Mouse (Mus musculus) monocyte, adult 5-6 weeks (primary cell): ENCODE measurements around the gene Robo1. TPM values are rescaled to one million over a fixed set of nuclear protein-coding genes. Genes with fewer than 3 reads are reported as not detected.

Source experiments
- ATAC-seq: fragments of 153-309, 156-312 bp; replicated peaks from 2 replicates; pipeline ENCODE4 v1.8.0; 2017; ENCODE audit warnings: mild to moderate bottlenecking; ENCODE audit not compliant: low TSS enrichment, insufficient number of reproducible peaks, severe bottlenecking, poor library complexity, low FRiP score
- total RNA-seq: library from RNA; stranded (forward); fragments of 200-1000, 200-491, 200-594 nt; gene quantifications from 3 replicates; pipeline ENCODE4 v1.2.3, GENCODE M21; 2017

Gene Robo1
- total RNA-seq, 1 experiment from 2014 or later: not detected

DNA sequence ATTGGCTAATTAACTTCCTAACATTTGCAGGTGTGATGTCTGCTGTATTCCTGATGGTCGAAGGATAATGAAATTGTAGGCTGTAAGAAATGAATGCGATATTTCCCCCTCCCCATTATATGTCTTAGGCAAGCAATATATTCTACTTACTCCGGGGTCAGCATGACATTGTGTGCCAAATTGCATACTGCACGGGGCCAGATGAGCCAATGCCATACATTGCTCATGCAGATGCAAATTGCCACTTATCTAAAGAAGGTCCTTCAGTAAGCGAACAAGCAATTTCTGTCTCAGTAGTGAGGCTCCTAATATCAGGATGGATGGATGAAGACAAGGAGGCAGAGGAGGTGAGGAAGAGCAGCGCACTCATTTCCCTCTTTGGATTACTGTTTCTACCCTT is 474.1 kb downstream of the Robo1 start:
- no peak for ATAC-seq

- no peak for ATAC-seq
Observed at GRCm38 (mm10) chr16:72786079-72786478, 478.0 kb downstream of the Robo1 start.

DNA sequence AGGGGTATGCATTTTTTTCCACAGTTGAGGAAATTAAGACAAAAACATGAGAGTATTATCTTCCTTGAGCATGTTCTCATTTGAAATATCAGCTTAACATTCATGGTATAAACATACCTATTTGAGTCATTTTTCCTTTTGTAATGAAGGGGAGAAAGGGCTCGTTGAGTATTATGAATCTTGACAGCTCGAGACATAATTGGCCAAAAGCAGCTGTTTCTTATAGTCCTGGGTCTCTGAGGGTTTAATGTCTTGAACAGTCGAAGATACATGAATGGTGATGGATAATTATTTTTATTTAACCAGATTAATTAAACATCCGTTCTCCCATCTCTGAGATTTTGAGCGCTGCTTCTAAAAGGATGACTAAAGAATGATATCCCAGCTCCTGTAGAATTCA is 478.5 kb downstream of the Robo1 start:
- ATAC-seq: no peak

DNA sequence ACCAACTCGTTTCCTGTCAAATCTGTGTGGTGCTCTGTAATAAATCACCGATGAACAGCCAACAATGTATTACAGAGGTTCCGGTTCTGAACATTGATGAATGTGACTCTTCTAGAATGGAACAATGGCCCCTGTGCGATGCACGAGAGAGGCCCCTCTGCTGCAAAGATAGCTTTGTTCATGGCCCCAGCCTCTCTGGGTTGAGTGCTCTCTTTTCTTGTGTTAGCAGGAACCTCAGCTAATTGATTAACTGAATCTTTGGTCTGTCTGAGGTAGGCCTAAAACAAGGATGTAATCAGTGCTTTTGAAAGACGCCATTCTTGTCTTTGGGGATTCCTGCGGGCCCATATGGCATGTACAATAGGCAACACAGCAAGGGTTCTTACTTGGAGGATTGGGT is 479.9 kb downstream of the Robo1 start:
- ATAC-seq: no peak

DNA sequence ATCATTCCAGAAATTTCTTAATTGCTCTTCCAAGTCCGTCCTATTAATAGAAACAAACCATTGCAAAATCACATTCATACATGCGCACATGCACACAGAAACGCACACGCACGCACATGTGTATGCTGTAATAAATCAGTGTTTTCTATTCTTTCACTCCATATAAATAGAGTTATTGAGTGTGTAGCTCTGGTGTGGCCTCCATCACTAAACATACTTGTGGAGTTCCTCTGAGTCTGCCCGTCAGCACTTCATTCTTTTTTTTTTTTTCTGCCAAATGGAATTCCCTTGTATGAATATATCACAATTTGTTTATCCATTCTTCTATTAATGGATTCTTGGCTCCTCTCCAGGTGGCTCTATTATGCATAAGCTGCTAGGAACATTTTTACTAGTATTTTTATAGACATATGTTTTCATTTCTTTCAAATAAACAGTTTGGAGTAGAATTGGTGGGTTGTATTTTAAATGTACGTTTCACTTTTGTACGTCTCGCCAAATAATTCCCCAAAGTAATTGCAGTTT is 483.1 kb downstream of the Robo1 start:
- no peak for ATAC-seq

DNA sequence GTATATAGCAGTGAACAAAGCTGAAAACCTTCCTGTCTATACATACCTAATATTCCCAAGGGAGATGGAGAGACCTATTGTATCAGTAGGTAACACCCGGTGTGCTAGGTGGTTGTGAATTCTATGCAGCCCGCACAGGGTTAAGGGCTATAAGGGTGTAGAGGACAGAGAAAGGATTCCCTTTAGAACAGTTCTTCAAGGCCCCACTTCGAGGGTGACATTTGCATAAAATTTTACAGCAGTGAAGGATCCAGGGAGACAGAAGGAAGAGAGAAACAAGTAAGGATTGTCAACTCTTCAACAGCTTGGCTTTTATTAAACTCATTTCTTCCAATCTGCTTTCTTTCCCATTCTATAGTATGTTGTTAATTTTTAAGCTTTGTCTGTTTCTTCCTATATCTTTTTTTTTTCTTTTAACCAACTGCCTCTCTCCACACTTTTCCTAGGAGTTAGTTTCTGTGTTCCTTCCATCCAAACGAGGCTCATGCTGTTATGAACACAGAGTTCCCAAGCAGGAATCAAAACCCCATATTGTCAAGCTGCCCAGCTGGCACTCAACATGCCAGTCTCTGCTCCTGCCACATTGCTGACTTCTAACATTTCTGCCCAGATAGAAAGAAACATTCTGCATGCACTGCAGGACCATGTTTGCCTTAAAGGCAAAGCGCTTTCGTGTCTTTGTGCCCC is 486.7 kb downstream of the Robo1 start:
- ATAC-seq: no peak

GRCm38 (mm10) chr16:72795379-72795712 is 487.2 kb downstream of the Robo1 start:
- no peak for ATAC-seq

- ATAC-seq: no peak
Observed at GRCm38 (mm10) chr16:72798405-72798949, 490.4 kb downstream of the Robo1 start.

DNA sequence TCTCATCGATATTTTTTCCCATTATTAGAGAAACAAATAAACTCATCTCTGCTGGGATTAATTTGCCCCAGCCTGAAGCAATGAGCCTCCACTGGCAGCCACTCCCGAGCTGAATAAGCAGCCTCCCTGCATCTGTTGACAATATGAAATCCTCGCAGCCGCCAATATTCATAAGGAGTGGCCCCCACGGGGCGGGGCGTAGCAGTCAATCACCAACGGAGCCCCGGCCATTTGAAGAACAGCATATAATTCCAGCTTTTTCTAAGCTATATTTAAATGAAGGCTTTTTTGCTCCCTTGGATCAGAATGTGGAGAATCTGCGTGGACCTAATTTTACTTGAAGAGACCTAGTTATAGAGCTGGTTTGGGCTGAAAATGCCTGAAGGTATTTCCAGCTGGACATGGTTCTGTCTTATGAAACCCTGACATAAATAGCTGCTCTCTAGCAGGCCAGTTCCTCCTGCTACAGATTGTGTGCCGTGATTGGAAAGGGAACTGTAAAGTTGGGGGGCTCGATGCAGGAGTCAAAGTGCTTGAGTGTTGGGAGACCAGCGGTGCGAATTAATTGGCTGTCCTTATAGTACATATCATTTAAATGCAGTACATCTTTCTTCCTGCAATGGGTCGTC is 492.1 kb downstream of the Robo1 start:
- no peak for ATAC-seq

GRCm38 (mm10) chr16:72800788-72801187 is 492.7 kb downstream of the Robo1 start:
- ATAC-seq: no peak

- ATAC-seq: no peak
Observed at GRCm38 (mm10) chr16:72808351-72808750, 500.2 kb downstream of the Robo1 start.

DNA sequence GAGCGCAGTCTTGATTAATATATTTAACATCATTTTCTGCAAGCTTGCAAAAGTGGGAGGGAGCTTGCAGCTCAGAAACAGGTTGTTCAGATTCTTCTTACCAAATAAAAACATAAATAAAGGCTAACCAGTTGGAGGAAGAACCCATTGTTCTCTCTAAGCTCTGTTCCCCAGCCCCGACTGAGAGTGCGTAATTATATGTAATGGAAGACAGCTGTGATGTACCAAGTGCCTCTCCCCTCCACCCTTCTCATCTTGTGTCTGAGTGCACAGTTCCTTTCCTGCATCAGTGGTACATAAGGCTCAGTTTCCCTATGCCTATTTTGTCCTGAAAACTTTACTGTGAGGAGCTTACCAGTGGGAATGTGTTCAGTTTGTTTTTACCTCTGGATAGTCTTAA is 502.8 kb downstream of the Robo1 start:
- ATAC-seq: no peak

GRCm38 (mm10) chr16:72811494-72811893 is 503.4 kb downstream of the Robo1 start:
- no peak for ATAC-seq

DNA sequence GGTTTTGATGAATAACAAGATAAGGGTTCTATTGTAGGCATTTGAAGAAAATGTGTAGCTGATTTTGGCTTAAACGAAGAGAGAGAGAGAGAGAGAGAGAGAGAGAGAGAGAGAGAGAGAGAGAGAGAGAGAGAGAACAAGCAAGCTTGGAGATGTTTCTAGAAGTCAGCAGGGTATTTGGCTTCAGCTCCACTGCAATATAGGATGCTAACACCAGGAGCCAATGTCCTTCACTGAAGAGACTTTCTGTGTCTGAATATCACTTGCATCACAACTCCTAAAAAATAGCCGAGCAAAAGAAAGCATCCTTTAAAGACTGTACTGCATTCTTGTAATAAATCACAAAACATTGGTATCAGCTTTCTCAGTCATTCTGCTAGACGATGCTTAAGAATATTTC is 503.8 kb downstream of the Robo1 start:
- ATAC-seq: no peak

DNA sequence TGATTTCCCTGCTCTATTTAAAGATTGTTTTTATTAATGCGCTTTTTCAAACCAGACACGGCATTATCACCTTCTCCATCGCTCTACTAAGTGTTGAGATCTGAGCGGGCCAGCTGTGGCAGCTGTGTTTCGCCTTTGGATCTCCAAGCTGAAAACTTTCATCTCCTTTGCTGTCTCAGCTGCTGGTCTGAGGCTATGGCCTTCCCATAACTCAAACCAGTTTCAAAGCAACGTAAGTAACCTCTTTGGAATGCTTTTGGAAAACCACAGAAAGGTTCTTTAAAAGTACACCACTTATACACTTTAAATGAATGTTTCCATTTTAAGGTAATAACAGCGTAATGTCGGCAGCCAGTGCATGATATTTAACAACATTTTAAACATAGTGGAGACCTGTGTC is 520.3 kb downstream of the Robo1 start:
- ATAC-seq: no peak

DNA sequence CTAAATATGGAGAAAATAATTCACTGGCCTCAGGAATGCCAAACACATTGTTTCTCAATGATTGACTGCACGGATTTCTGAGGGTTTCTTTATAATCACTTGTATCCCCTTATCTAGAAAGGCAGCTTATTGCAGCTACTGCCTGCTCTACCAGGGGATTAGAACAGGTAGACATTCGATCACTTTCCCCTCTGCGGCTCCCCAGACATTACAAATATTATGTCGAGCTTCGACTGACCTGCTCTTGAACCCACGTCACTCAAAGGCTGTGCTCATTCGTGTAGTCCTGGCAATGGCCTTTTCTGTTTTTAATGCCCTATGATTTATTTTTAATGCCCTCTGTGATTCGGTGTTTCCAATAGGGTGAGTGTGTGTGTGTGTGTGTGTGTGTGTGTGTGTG is 521.4 kb downstream of the Robo1 start:
- ATAC-seq: no peak

DNA sequence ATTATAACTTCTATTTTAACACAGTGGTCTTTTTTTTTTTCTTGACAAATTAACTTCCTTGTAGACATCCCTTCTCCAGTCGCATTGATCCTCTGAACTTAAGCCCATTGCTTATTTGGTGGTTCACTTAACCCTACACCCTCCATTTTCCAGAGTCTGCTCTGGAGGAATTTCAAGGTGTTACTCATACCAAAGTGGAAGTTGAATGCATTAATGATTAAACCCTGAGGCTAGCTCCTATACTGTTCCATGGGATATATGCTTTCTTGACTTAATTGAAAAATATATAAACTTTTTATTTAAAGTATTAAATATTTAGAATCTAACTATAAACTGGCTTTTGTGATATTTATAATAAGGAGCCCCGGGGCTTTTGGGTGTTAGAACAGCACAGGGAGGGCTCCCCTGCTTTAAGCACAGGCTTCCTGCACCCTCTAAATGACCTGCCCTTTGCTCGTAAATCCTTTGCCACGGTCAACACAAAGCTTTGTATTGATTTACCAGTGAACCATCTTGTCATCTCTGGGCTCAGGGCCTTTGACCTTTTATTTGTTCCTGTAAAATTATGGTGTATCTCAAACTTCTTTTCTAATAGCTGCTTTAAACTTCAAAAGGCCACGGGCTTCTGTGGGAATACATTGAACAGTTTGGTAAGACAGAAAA is 522.4 kb downstream of the Robo1 start:
- no peak for ATAC-seq

- ATAC-seq: no peak
Observed at GRCm38 (mm10) chr16:72834266-72834665, 526.2 kb downstream of the Robo1 start.

- ATAC-seq: no peak
Observed at GRCm38 (mm10) chr16:72839031-72839430, 530.9 kb downstream of the Robo1 start.

DNA sequence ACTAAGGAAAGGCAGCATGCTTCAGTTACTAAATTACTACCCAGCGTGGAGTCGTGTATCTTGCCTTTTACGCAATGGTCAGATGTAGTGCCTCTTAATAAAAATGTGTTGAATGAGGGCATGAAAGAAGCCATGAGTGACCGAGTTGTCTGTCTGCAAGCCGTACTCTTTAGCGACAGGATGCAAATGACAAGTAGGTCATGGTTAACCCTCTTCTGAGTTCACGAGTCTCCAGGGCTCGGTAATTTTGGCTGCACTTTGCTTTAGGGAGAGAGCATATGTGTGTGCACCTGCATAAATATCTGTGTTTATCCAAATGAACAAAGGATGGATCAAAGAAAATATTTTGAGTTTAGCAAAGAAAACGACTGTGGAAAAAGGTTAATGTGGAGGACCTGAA is 533.0 kb downstream of the Robo1 start:
- no peak for ATAC-seq
